Mouse (Mus musculus): ENCODE measurements around the gene Cacng7. TPM values are rescaled to one million over a fixed set of nuclear protein-coding genes. Genes with fewer than 3 reads are reported as not detected.

The Cacng7 gene
- total RNA-seq, 2 experiments from 2014 or later, result 115 to 121 TPM

DNA sequence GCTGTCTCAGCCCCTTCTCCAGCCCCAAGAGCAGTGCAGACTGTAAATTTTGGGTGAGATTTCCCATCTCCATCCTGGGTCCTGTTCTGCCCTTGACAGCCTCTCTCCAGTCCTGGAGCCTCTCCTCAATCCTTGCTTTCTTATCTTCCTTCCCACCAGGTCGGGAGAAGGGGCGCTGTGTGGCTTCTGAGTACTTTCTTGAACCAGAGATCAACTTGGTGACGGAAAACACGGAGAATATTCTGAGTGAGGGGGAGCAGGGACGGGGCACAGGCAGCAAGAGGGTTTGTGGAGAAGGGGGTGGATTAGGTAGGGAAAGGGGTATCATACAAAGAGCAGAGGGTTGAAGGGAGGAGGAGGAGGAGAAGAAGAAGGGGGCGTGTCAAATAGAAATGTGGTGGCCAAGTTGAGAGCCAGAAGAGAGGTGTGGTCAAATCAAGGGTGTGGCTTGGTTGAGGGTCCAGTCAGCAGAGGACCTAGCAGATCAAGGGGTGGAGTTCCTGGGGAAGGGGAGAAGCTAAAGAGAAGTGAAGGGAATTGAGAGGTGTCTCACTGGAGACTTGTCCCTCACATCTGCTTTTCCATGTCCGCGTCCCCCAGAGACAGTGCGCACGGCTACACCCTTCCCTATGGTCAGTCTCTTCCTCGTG, 5.7 kb downstream of the Cacng7 start:
- no peak for DNase-seq (ENCODE audit: low spot score in 2 of 2)

DNA sequence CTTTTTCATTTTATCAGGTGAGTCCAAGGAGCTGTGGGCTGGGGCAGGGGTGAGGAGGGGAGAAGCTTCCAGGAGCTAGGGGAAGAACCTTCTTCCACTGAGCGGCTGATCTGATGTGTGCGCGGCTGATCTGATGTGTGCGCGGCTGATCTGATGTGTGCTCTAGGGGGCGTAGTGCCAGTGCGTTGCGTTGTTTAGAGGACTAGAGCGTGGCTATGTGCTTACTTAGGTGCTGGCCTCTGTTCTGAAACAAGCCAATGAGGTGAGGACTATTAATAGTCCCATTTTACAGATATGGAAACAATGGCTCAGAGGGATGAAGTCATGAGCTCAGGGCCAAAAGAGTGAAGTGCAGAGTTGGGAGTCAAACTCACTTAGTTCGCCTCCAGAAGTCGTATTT, 6.3 kb downstream of the Cacng7 start:
- no peak for DNase-seq (ENCODE audit: low spot score in 2 of 2)

DNA sequence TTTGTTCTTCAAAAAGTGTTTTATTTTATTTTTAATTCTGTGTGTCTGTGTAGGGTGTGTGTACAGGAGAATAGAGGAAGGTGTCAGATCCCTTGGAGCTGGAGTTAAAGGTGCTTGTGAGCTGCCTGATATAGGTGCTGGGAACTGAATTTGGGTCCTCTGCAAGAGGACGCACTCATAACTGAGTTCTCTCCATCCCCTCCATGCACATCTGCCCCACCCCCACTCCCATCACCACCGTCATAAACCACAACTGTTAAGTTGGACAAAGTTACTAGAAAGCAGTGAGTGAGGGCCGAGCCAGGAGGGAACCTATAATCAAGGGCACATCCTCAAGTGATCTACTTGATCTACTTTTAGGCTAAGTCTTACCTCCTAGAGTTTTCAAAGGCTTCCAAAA, 11.1 kb downstream of the Cacng7 start:
- DNase-seq (ENCODE audit: low spot score in 2 of 2), result no peak

DNA sequence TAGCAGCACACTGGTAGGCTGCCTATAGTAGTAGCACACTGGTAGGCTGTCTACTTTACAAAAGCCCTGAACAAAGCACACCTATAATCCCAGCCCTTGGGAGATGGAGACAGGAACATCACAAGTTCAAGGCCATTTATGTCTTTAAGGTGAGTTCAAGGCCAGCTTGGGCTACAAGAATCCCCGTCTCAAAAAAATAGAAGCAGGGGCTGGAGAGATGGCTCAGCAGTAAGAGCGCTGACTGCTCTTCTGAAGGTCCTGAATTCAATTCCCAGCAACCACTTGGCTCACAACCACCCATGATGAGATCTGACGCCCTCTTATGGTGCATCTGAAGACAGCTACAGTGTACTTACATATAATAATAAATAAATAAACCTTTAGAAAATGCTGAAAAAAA, 12.5 kb downstream of the Cacng7 start:
- DNase-seq (ENCODE audit: low spot score in 2 of 2), result no peak

DNA sequence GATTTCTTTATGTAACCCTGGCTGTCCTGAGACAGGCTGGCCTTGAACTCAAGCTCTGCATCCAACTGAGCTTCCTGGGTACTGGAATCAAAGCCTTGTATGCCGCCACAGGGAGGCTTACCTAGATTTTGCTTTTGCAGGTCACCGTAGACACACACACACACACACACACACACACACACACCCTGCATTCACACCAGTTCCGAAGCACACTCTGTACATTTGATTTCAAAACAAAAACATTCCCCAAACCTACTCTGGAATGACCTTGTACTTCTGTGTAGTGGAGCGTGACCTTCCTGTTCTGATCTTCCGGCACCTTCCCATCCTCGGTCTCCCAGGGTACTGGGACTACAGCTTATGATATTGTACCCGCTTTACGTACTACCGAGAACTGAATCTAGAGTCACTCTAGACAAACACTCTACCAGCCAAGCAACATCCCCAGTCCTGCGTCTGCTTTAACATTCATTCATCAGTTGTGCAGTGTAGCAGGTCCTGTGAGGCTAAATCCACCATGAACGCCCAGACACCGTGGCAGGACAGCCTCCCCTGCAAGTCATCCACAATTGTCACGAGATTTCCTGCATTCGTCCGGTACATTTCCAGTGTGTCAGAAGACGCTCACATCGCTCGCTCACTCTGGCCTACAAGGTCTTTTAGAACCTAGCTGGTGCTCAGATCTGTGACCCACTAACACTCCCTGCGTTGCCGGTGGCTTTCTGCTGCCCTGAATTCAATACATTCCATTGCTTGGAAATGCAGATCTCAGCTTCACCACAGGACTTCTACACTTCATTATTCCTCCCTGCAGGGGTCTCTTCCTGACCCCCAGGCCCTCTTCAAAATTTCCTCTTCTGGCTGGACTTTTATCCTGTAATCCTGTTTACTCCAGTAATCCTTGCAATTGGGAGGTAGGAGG, 14.9 kb downstream of the Cacng7 start:
- DNase-seq (ENCODE audit: low spot score in 2 of 2), result no peak

DNA sequence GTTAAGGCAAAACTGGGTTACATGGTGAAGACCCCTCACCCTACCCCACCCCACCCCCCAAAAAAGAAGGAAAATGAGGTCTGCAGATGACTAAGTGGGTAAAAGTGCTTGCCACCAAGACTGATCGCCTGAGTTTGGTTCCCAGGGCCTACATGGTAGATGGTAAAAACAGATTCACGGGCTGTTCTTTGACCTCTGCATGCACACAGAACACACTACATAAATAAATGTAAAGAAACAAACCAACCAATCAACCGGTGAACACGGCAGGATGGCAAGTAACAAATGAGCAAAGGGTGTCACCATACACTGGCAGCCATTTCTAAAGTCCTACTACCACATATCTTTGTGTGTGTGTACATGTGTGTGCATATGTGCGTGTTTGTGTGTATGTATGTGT, 15.6 kb downstream of the Cacng7 start:
- no peak for DNase-seq (ENCODE audit: low spot score in 2 of 2)

DNA sequence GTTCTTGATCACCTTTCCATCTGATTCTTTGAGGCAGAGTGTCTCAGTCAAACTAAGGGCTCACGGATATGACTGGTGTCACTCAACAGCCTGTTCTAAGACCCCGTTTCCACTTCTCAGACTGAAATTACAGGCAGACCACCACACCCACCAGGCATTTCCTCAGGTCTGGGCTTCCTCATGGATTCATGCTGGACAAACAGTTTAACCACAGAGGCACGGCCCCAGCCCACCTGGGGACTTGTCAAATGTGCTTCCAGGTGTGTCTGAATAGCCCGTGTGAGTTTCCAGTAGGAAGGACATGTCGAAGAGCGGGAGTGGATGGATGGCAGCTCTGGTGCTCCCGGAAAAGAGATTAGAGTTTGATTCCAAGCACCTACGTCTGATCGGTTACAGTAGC, 17.0 kb downstream of the Cacng7 start:
- no peak for DNase-seq (ENCODE audit: low spot score in 2 of 2)

DNA sequence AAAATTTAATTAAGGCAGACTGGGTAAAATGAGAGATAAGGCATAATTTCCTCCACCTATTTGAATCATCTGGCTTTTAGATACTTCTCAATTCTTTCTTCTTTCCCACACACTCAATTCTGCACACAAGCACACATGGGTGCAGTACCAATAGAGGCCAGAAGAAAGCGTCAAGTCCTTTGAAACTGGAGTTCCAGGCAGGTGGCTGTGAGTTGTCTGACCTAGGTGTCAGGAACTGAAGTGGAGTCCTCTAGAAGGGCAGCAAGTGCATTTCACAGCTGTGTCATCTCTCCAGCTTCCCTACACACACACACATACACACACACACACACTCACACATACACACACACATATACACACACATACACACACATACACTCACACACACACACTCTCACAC, 18.8 kb downstream of the Cacng7 start:
- no peak for DNase-seq (ENCODE audit: low spot score in 2 of 2)

DNA sequence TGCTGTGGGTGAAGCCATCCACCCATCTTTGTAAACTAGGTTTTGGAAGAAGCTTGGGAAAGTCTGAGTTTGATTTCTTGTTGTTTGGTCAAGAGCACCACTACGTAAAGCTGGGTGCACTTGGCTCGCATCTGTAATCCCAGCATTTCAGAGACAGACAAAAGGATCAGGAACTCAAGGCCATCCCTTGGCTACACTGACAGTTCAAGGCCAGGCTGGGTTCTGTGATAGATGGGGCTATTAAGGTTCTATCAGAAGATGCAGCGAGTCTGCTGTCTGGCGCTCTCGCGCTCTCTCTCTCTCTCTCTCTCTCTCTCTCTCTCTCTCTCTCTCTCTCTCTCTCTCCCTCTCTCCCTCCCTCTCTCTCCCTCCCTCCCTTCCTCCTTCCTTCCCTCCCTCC, 22.1 kb downstream of the Cacng7 start:
- DNase-seq (ENCODE audit: low spot score in 2 of 2), result no peak

DNA sequence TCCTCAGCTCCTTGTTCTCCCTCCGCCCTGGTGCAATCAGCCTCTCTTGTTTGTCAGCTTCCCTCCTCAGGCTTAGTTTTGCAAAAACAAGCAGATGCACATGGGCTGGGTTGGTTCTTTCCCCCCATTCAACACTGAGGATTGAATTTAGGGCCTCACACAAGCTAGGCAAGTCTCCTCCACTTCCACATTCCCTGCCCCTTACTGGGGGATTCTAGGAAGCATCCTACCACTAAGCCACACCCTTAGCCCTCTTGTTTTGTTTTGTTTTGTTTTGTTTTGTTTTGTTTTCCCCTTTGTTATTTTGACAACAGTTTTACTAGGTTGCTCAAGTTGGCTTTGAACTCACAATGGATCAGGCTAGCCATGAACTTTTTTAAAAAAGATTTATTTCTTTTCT, 27.9 kb downstream of the Cacng7 start:
- no peak for DNase-seq (ENCODE audit: low spot score in 2 of 2)

DNA sequence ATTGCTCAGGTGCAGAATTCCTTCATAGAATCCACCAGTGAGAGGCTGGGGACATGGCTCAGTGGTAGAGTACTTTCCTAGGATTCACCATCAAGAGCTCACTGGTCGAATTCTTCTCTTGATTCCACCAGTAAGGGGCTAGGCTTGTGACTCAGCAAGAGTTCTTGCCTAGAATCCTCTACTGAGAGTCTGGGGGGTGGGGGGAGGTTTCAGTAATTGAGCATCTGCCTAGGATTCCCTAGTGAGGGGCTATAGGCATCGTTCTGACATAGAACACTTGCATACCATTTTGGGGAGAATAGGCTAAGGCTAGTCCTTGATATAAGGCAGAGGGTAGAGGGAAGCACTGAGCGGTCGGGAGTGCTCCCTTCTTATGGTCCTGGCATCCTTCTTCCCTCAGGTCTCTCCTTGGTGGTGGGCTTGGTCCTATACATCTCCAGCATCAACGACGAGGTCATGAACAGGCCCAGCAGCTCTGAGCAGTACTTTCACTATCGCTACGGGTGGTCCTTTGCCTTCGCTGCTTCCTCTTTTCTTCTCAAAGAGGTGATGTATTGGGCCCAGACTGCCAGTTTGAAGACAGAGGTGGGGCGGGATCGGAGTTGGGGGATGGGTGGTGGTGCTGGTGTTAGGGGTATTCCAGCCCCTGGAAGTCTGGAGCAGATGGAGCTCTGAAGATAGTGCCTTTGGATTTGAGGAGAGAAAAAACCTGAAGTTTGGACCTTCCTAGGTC, 33.0 kb downstream of the Cacng7 start:
- no peak for DNase-seq (ENCODE audit: low spot score in 2 of 2)

DNA sequence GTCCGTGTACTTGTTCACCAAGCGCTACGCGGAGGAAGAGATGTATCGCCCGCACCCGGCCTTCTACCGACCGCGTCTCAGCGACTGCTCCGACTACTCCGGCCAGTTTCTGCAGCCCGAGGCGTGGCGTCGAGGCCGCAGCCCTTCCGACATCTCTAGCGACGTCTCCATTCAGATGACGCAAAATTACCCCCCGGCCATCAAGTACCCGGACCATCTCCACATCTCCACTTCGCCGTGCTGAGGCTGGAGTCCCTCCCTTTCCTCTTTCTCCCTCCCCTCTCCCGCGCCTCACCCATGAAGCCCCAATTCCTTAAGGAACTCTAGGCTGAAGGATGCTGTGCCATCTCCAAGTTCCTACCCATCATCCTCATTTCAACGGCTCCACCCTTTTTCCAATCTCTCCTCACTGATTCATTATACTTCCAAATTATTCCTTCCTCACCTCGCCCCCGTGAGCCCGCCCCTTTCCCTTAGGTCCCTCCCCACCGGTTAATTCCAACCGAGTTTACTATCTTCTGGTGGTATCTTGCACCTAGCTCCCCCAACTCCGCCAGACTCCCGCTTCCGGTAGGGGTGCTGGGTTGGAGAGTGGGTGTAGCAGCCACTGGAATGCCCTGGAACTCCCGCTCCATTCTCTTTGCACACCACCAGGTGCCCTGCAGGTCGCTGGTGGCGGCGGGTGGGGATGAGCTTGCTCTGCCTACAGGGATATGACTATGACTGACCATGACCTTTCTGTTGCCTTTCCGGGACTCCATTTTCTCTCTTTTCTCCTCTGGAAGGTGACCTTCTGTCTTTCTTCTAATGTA, 34.2 kb downstream of the Cacng7 start:
- DNase-seq (ENCODE audit: low spot score in 2 of 2), result no peak

DNA sequence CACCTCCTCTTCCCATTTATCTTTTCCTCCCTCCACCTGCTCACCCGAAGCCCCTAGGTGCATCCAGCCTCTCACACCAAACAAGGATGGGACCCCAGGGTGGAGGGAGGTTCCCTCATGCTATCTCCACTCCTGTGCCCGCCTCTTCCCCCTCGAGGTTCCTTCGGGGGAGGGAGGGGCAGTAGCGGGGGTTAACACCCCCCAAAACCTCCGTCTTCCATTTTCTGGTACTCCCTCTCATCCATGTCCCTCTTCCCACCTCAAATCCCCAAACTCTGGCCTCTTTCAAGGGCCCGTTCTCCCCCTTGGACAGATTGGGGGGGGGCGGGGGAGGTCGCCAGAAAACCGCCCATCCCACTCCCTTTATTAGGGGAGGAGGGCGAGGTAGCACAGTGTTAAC, 34.8 kb downstream of the Cacng7 start:
- DNase-seq (ENCODE audit: low spot score in 2 of 2), result no peak

DNA sequence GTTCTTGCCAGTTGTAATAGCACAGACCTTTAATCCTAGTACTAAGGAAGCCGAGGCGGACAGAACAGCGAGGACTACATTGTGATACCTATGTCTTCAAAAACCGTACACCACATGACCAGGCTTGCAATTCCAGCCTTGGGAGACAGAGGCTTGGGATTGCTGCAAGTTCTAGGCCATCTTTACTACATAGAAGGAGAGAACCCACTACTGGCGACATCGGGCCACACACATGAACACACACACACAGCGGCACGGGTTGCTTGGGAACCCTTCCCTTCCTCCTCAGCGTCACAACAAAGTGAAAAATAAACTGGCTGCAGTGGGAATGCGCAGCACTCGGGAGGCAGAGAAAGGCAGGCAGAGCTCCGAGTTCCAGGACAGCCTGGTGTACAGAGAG, 35.6 kb downstream of the Cacng7 start:
- no peak for DNase-seq (ENCODE audit: low spot score in 2 of 2)

DNA sequence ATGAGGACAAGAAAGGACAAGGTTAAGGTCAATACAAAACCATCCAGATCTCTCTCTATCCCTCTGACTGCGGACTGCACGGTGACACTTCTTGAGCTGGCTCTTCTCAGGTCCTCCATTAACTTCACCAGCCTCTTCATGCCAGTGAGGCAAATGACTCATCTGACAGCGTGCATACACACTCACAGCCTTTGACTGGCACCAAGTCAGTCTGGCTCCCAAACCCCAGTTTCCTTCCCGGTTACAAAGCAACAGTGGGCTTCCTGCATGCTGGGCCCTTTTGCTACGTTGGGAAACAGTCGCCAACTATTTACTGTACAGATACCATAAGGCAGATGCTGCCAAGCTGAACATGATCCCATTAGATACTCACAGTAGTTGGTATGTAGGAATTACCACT, 36.4 kb downstream of the Cacng7 start:
- DNase-seq (ENCODE audit: low spot score in 2 of 2), result no peak

DNA sequence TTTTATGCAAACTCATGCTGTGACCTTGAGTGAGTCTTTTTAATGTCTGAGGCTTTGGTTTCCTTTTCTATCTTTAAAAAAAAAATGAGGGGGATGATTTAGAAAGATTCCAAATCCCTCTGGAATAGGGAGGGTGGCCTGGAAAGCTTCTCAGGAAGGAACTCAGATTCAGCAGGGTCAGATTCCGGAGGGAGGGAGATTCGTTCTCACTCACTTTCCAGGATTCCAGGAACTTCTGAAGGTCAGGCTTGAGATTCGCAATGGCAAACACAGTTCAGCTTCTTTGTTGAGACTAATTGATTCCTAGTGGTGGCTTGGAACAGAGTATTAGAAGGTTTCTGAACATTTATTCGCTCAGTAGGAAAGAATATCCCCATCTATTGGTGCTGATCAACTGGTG, 37.7 kb downstream of the Cacng7 start:
- DNase-seq (ENCODE audit: low spot score in 2 of 2), result no peak

DNA sequence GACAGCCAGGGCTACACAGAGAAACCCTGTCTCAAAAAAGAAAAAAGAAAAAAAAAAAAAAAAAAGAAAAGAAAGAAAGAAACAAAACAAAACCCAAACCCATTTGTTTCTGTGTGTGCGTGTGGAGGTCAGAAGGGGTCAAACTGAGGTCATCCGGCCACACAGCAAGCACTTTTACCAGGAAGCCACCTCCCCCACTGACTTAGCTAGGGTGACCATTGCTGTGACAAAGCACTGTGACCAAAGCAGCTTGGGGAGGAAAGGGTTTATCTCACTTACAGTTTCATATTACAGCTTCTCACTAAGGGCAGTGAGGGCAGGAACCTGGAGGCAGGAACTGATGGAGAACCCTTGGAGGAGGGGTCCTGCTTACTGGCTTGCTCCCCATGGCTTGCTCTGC, 39.6 kb downstream of the Cacng7 start:
- no peak for DNase-seq (ENCODE audit: low spot score in 2 of 2)

DNA sequence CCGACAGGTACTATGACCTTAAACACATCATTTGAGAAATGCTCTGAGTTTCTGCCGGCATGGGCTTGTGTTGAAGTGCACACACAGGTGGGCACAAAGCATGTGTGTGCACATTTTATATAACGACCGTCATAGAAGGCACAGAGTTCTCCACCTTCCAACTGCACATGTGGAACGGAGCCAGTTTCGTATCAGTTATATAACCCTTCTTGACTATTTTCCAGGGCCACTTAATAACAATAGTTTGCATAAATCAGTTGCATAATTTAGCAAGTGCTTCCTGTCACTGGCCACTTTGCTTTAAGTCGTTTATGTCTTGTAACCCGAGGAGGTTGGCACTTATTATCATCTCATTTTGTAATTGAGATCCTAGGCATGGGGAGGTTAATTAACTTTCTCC, 41.0 kb downstream of the Cacng7 start:
- no peak for DNase-seq (ENCODE audit: low spot score in 2 of 2)

DNA sequence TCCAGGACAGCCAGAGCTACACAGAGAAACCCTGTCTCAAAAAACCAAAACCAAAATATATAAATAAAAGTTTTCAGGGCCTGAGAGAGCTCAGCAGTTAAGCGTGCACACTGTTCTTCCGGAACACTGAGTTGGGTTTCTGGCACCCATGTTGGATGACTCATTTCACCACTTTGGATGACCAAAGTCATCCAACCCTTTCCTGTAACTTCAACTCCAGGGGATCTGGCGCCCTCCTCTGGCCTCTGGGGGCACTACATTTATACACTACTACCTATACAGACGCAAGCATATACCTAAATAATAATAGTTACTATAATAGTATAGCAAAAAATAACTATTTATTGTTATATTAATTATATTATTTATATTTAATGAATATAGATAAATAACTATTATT, 44.1 kb downstream of the Cacng7 start:
- DNase-seq (ENCODE audit: low spot score in 2 of 2), result no peak

DNA sequence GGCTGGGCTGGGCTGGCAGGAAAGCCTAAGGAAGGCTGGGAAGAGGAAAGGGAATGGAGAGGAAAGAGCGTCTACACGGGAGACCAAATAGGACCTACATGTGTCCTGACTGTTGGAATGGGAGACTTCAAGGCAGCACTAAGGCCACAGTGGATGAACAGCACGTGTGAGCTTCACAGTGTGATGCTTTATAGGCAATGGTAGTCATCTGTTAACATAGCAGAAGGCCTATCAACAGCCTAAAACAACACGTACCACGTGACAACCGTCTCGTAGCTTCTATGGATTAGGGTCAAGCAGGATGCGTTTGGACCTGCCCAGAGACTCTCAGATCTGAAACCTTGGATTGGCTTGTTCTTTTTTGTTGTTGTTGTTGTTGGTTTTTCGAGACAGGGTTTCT, 49.4 kb downstream of the Cacng7 start:
- no peak for DNase-seq (ENCODE audit: low spot score in 2 of 2)

DNA sequence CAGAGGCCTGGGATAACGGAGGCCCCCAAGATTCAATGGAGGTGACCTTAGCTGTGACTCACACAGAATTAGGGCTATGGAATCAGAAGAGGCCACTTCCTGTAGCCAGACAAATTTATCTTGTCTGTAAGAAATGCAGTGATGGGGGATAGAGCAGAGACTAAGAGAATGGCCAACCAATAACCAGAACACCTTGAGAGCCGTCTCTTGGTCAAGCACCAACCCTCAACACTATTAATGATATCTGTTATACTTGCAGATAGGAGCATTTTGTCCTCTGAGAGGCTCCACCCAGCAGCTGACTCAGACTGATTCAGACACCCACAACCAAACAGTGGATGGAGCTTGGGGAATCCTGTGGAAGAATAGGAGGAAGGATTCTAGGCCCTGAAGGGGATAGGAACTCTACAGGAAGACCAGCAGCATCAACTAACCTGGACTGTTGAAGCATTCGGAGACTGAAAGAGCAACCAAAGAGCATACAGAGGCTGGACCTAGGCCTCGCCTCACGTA, 52.1 kb downstream of the Cacng7 start:
- DNase-seq (ENCODE audit: low spot score in 2 of 2), result no peak

Data from layer of hippocampus, postnatal 14 days (tissue).